Mouse (Mus musculus): Measurements from ENCODE around the gene Ppm1h.

GRCm38 (mm10) chr10:122883823-122884743 is 205.5 kb downstream of the Ppm1h start:
- TF ChIP-seq CTCF (IDR thresholded peaks at IDR 0.05; ENCODE audit: low read depth) (no peak), EP300 (IDR thresholded peaks at IDR 0.05; ENCODE audit: low read depth) (no peak)
